Mouse (Mus musculus): ENCODE data around the gene Lmbr1.
"Not testable (repeated sequence)": the region's sequence is repeated elsewhere in the genome, so short reads cannot be mapped to it uniquely, and the experiment has no call there.

Lmbr1 gene

DNA sequence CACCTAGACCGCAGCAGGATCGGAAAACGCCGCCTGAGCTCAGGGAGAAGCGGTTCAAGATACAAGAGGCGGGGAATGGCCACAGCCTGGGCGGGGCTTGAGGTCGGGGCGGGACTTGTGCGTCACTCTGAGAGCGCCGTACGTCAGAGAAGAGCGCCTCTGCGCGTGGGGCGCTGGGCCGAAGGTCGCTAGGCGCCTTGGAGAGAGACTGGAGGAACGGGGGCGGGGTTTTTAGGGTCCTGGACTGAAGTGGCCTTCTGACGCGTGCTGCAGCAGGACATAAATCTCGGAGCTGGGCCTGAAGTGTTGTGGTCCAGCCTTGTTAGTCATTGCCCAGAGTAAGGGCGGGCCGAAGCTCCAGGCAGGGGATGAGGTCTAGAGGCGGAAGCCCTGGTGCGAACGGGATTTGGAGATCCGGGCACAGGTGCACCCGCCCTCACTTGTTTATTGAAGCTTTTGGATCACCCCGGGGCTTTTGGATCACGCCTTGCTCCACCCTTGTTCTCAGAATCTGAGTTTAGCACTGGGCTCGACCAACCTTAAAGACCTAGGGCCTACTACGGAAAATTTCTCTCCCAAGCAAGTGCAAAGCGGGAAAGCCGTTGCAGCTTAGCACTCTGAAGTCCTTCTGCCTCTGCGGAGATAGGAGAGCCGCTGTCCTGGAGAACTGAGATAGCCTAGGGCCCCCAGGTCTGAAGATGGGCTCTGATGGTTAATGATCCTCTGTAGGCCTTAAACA is at the start of gene Lmbr1:
Lmbr1 (minus strand) TSS at position 93 of the 739 bp plus-strand sequence.
- in situ Hi-C loops (cut with MseI, MboI) = no loop called here

DNA sequence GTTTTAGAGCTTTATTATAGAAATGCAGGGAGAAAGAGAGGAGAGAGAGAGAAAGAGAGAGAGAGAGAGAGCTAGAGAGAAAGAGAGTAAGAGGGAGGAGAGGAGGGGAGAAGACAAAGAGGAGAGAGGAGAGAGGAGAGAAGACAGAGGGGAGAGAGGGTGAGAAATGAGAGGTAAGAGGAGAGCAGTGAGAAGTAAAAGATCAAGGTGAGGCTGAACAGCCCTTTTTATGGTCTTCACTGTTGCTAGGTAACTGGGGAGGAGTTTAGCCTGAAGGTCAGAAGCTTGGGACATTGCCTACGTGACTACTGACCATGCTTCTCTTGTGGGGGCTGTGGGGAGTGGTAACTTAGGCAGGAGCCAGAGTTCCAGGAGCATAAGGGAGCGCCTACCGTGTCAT is 45.1 kb upstream of the Lmbr1 start:
- in situ Hi-C loops (cut with MseI, MboI) = not testable (repeated sequence)

DNA sequence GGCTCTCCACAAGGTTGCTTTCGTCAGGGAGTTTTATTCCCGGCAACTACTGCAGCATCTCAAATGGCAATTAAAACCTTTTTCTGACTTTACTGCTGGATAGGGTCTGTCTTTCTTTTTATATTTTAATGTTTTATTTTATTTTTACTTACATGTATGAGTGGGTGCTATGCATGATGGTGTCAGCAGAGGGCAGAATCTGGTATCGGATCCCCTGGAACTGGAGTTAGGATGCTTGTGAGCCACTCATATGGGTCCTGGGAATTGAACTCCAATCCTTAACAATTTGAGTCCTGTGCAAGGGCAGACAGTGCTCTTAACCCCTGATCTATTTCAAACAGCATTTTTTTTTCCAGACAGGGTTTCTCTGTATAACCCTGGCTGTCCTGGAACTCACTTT is 34.9 kb upstream of the Lmbr1 start:
- in situ Hi-C loops (cut with MseI, MboI) = no loop called here

DNA sequence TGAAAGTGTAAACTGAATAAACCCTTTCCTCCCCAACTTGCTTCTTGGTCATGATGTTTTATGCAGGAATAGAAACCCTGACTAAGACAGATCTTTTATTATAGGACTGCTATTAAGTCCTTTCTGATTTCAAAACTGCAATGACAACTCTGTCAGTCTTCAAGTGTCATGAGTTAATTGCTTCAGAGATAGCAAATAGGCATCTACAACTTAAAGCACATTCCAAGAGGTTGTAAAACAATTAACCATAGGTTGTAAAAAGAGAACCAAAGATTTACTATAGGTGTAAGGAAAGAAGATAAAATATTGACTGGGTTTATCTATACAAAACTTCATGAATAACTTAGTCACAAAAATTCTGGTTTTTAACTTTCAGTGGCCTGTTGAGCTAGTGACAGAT is 32.7 kb upstream of the Lmbr1 start:
- in situ Hi-C loops (cut with MseI, MboI) = no loop called here

DNA sequence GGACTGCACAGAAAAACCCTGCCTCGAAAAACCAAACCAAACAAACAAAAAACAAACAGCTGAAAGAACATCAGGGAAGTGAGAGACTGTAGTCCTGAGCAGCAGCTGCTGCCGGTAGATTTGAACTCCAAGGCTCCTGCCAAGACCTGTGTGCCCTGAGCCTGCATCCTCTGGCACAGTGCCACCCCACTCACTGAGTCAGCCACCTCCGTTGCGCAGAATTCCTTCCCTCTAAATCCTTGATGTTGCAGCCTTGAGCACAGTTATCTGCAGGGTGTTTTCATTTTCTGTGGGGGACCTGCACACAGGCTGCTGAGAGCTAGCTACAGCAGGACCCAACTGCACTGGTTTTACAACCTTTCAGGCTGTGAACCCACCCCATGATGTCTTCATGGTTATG is 20.2 kb upstream of the Lmbr1 start:
- in situ Hi-C loops (cut with MseI, MboI) = no loop called here

DNA sequence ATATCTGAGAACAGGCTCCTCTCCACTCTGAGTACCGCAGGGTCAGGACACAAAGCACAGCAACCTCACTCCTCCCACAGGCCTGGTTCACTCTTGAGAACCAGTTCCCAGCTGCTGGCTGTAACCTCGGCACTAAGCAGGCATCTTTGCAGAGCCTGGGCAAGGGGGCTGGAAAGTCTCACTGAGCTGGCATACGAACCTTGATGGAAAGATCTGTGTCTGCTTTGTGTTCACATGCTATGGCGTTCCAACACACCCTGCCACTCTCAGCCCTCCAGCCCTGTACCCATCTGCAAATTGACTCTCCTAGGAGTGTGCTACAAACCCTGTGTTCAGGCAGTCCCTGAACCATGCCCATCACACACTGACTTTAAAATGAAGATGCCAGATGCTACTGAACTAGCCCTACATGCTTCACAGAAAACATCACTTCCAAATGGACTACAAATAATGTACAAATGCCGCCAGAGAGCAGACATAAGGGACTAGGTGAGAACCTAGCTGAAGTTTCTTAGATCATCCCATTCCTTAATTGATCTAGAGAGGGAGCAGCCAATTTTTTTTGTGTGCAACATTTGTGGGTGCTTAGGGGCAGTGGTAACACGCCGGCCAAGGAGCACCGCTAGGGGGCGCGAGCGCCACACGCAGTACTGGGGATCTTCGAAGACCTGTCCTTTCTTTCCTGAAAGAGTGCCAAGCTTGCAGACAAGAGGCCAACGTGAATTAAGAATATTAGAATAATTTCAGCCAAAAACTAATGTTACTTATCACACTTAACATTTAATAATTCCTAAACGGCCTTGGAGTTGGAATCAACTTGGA is 11.0 kb upstream of the Lmbr1 start:
- in situ Hi-C loops (cut with MseI, MboI) = no loop called here

DNA sequence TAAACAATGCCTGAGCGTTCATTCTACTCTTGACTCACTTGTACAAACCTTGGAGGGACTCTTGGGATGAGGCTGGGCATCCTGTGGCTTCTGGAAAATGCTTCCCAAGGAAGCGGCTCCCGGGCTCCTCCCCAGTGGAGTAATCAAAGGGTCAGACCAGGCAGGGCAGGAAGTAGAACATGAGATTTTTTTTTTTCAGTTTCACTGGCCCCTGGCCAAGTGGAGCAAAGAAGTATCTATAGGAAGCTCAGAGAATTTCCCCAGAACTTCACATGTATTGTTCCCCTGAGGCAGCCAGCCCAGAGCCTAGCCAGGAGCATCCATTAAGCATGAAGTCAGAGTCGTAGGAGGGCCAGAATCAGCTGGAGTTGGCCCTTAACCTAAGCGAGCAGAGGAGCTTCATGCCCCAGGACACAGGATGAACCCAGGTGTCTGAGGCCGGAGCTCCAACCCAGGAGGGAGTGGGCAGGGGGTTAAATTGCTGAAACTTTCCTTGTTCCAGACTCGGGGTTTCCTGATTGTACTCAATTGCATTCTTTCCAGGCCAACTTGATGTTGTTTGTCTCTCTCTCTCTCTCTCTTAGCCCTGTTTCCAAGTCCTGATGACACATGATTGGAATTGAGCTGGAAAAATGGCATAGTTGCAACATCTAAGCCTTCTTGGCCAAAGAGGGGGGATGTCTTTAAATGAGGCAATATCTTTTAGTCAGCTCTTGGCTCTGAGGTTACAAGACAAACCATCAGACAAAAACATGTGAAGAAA is 10.2 kb upstream of the Lmbr1 start:
- in situ Hi-C loops (cut with MseI, MboI) = no loop called here

DNA sequence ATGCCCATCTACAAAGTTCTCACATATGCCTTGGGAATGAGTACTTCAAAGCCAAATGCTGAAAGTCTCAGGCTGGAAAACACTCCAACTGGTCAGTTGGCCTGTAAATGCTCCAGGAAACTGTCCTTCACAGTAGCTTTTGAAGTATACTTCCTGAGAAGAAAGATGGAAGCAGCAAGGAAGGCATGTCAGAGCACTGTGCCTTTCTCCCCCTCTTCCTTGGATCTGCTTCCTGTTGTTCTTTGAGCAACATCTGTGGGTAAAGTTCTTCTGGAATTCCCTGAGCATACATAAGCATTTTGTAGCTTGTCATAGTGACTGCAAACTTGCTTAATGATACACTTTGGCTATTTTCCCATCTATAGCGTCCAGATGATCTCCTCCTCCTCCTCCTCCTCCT is 9.4 kb upstream of the Lmbr1 start:
- in situ Hi-C loops (cut with MseI, MboI) = no loop called here

DNA sequence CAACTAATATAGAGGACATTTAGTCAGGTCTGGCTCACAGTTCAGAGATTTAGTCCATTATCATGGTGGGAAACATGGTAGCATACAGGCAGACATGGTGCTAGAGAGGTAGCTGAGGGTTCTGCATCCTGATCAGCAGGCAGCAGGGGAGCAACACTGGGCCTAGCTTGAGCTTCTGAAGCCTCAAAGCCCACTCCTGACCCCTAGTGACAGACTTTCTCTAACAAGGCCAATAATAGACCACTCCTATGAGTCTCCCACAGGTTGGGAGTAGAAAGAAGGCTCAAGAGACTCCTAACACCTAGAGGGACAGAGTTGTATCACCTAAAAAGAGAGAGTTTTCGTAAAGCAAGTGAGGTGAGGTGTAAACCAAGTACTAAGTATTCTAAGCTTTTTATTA is 4.6 kb upstream of the Lmbr1 start:
- in situ Hi-C loops (cut with MseI, MboI) = no loop called here

DNA sequence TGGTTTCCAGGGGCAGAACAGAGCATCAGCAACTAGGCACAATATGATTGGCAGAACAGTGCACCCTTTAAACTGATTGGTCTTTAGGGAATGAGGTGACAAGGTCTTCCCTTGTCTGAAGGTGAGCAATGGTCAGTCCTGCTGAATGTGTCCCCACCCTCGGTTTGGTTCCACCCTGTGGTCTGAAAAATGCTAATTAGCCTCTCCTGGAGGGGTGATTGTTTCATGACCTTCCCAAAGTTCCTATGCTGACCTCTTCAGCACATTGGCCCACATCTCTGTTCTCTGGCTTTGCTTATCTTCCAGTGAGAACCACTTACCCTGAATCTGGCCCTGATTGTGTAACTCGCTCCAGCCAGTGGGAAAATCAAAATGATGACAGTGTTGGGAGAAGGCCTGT is 1.9 kb upstream of the Lmbr1 start:
- in situ Hi-C loops (cut with MseI, MboI) = no loop called here

DNA sequence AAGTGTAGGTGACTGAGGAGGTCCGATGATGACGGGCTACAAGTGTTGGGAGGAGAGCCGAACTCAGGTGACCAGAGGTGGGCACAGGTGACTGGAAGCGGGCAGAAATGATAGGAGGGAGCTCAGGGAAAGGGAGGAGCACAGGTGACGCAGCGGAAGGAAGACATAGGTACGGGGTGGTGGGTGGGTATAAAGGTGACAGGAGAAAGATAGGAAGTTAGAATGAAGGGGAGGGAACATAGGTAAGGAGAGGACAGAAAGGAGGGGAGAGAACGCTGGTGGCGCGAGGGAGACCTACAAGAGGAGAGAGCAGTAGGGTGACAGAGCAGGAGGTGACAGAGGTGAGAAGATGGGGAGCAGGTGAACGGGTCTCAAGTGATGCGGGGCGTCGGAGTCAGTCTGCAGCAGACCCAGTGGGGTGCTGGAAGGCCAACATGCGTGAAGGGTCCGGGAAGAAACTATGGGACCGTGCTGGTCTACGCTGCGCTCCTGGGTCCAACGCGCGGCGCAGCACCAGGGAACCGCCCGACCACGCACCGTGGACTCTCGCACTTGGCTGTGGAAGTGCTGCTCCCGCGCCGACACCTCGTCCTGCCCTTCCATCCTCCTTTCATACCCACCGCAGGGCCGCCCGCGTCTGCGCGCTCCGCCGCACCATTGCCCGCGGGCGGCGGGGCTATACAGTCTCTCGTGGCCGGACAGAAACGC is 446 bp downstream of the Lmbr1 start:
- in situ Hi-C loops (cut with MseI, MboI) = no loop called here

DNA sequence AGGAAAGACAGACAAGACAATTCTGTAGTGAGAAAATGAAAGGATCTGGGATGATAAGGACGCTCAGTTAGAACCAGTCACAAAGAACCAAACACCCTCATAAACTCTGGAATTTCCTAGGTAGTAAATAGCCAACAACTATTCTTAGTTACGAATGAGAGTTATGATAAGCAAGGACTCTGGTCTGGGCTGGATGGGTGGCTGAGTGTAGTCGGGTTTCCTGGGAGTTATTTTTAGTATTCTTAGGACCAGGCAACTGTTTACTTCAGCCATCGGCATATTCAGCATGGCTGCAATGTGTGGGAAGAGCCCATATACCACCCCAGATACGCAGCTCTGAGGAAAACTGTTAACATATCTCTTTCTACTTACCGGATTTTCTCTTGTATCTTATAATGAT is 14.7 kb downstream of the Lmbr1 start:
- in situ Hi-C loops (cut with MseI, MboI) = no loop called here

DNA sequence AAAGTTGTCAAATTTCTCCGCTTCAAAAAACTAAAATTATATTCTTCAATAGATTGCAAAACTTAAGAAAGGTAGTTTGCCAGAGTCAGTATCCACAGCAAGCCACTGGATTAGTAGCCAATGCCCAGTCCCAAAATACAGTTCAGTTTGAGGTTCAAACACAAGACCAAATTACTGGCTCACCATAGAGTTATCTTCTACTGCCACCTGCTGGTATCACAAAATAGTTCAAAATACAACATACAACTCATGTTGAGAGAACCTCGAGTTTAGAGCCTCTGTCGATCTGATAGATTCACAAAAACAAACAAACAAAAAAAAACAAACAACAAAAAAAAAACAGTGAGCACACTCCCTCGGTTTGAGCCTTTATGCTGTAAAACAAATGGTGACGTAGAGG is 42.4 kb downstream of the Lmbr1 start:
- in situ Hi-C loops (cut with MseI, MboI) = no loop called here

DNA sequence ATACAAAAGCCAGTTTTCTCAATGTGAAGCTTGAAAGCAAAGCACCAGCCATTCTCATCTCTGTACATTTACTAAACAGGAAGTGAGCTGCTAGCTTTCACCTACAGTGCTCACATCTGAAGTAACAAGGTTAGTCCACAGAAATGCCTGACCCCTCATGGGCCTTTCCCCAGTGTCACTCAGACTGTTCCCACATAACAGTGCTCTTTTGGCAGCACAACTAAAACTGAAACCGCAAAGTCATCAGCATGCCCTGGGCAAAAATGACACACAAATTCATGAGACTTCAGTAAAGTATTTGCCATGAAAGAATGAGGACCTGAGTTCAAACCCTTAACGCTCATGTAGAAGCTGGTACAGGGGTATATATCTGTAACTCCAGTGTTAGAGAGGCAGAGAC is 55.7 kb downstream of the Lmbr1 start:
- in situ Hi-C loops (cut with MseI, MboI) = no loop called here

DNA sequence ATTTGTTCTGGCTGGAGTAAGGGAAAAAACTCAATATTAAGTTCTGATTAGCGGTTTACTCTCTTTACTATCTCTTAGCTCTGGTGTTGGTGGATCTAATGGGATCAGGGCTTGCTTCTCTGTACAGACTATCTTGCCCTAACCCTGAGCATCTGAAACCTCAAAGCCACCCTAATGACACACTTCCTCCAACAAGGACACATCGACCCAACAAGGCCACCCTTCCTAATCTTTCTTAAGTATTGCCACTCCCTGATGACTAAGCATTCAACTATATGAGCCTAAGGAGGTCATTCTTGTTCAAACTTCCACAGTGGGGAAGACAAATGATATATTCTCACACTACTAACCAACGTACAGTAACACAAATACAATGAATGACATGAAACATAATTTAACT is 69.0 kb downstream of the Lmbr1 start:
- in situ Hi-C loops (cut with MseI, MboI) = no loop called here

DNA sequence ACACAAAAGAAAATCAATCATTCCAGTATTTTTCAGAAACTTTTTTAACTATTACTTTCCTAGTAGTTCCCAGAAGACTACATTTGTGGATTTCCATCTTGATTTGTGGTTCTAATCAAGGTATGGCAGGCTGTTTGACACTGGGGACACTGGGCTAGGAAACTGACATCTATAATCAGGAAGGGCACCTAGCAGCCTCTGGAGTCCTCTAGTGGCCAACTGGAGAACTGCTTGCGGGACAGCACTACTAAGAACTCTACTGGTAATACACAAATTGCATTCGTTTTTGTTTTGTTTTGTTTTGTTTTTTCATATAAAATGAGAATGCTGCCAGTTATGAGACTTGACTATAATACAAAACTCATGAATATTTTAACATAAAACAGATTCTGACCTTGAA is 85.0 kb downstream of the Lmbr1 start:
- in situ Hi-C loops (cut with MseI, MboI) = loop anchor here in 1 of 2 experiments (25.0 kb wide), 1 partner anchor 831 kb away; the partner anchor contains the start of gene Shh

DNA sequence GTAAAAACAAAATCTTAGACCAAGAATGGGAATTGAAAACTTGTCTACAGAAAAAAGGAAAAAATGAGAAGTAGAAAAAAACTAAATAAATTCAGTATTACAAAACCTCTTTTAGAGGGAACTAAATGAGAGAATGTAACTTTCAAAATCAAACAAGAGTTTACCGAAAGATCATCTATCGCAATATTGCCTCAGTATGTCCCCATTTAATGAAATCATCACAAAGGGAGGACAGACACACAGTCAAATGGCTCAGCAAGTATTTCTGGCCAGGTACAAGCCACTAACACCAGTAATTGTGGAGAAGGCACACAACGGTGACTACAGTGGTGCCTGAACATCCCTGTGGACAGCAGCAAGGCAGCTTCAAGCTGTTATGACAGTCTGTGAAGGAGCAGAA is 88.1 kb downstream of the Lmbr1 start:
- in situ Hi-C loops (cut with MseI, MboI) = loop anchor here in 1 of 2 experiments (25.0 kb wide), 1 partner anchor 828 kb away; the partner anchor contains the start of gene Shh

DNA sequence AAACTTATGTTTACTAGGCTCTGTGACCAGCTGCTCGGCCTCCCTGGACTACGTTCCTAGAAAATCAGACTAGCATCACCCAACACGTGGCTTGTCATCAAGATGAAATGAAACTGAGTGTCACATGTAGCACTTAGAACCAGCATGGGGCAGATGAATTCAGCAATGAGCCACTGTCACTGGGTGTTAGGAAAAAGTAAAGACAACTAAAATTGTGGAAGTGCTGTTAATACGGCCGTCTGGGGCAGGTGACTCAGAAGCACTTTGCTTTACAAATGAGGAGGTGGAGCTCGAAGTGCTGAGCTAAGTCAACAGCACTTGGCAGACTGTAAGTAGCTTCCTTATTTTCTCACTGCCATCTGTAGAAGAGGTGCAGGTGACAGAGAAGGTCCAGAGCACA is 88.5 kb downstream of the Lmbr1 start:
- in situ Hi-C loops (cut with MseI, MboI) = loop anchor here in 1 of 2 experiments (25.0 kb wide), 1 partner anchor 827 kb away; the partner anchor contains the start of gene Shh

DNA sequence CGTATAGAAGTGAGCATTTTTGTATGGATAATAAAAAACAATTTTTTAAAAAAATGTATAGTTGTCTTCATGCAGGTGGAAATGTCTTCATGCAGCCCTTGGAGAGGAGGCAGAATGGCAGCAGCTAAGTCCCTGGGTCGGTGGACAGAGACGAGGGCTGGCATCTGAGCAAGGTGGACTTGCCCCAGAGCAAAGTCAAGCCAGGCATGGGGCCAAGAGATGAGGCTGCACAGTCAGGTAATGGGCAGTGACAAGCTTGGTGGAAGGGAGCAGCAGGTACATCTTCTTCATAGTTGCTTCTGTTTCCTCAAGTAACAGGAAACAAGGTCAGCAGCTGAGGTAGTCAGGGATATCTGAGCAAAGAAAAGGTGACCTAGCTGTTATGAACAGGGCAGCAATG is 97.1 kb downstream of the Lmbr1 start:
- in situ Hi-C loops (cut with MseI, MboI) = loop anchor here in 1 of 2 experiments (25.0 kb wide), 1 partner anchor 819 kb away; the partner anchor contains the start of gene Shh

DNA sequence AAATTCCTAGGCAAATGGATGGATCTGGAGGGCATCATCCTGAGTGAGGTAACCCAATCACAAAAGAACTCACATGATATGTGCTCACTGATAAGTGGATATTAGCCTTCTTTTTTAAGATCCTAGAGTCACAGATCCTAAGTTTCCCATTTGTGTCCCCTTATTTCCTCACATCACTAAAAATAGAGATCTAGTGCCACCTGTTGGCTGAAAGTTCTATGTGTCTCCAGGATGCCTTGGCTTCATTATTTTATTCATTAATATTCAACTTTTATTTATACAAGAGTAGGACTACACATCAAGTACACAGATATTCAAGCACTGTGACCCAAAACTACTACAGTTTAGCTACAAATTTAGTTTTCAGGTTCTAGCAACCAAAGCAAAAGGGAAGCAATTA is 103.4 kb downstream of the Lmbr1 start:
- in situ Hi-C loops (cut with MseI, MboI) = loop anchor here (5.0 to 25.0 kb wide), 2 partner anchors 807 to 812 kb away; partner anchors contain the start of gene Shh (in 2 of the 2)

DNA sequence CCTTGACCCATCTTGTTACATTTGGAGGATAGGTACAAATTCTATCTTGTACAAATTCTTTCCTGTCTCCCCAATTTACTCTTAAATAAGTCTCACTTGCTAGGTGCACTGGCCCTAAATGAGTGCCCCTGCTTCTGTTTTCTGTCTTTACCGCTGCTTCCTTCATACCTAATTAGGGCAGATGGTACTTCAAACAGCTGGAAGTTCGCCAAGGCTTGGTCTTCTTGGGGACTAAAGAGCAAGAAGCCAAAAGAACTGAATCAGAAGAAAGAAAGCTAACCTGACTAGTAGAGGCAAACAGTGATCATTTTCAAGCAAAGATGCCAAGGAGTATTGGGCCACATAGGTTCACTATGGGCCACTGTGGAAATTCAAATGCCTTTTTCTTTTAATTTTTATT is 104.8 kb downstream of the Lmbr1 start:
- in situ Hi-C loops (cut with MseI, MboI) = loop anchor here in 1 of 2 experiments (5.0 kb wide), 1 partner anchor 806 kb away; the partner anchor contains the start of gene Shh

Data from mouse trophoblast stem cell (cell line).